Mouse (Mus musculus) heart, embryonic 12.5 days (tissue): ENCODE results near the gene Mafg. TPM values are rescaled to one million over a fixed set of nuclear protein-coding genes. Genes with fewer than 3 reads are reported as not detected.

Source experiments
- ATAC-seq: fragments of 200-750 bp; cut with Nextera tagmentation; 2 replicates; pipeline ENCODE4 v1.8.0; 2017; ENCODE audit warnings: moderate TSS enrichment, moderate library complexity; ENCODE audit not compliant: insufficient number of reproducible peaks, low FRiP score
- H3K27ac ChIP-seq: fragments of 300-500 bp; sonication (generic); 2 replicates; pipeline ENCODE4 v1.5.1; 2016; ENCODE audit warnings: mild to moderate bottlenecking, moderate library complexity; ENCODE audit not compliant: poor library complexity, severe bottlenecking
- H3K27me3 ChIP-seq: fragments of 300-500 bp; sonication (generic); replicated peaks from 2 replicates; pipeline ENCODE4 v1.6.1; 2016; ENCODE audit warnings: mild to moderate bottlenecking, moderate library complexity
- H3K36me3 ChIP-seq: fragments of 300-500 bp; sonication (generic); 2 replicates; pipeline ENCODE4 v1.6.1; 2016; ENCODE audit warnings: mild to moderate bottlenecking, moderate library complexity
- H3K4me1 ChIP-seq: fragments of 300-500 bp; sonication (generic); replicated peaks from 2 replicates; pipeline ENCODE4 v1.6.1; 2016; ENCODE audit warnings: mild to moderate bottlenecking
- H3K4me2 ChIP-seq: fragments of 300-500 bp; sonication (generic); 2 replicates; pipeline ENCODE4 v1.6.1; 2016; ENCODE audit warnings: mild to moderate bottlenecking, moderate library complexity
- H3K4me3 ChIP-seq: fragments of 300-500 bp; sonication (generic); 2 replicates; pipeline ENCODE4 v1.5.1; 2016; ENCODE audit warnings: mild to moderate bottlenecking
- H3K9ac ChIP-seq: fragments of 300-500 bp; sonication (generic); 2 replicates; pipeline ENCODE4 v1.6.1; 2016; ENCODE audit warnings: mild to moderate bottlenecking, moderate library complexity
- H3K9me3 ChIP-seq: fragments of 300-500 bp; sonication (generic); replicated peaks from 2 replicates; pipeline ENCODE4 v1.6.1; 2016; ENCODE audit warnings: mild to moderate bottlenecking, moderate library complexity
- whole genome bisulfite sequencing: fragments of 180-500 bp; shearing (Covaris S2); methylation state at CpG from one replicate; pipeline ENCODE4 v1.1.7; 2016; 5-methylcytosine and 5-hydroxymethylcytosine counted together
- polyA plus RNA-seq: library from polyadenylated mRNA; unstranded; fragments of >200 nt; fragmentation: Nextera tagmentation; extraction: Ambion mirVana; gene quantifications from 2 replicates; pipeline ENCODE4 v1.2.1, GENCODE M21; 2016

The Mafg gene
- polyA plus RNA-seq, 1 experiment from 2014 or later: 31.5 TPM

DNA sequence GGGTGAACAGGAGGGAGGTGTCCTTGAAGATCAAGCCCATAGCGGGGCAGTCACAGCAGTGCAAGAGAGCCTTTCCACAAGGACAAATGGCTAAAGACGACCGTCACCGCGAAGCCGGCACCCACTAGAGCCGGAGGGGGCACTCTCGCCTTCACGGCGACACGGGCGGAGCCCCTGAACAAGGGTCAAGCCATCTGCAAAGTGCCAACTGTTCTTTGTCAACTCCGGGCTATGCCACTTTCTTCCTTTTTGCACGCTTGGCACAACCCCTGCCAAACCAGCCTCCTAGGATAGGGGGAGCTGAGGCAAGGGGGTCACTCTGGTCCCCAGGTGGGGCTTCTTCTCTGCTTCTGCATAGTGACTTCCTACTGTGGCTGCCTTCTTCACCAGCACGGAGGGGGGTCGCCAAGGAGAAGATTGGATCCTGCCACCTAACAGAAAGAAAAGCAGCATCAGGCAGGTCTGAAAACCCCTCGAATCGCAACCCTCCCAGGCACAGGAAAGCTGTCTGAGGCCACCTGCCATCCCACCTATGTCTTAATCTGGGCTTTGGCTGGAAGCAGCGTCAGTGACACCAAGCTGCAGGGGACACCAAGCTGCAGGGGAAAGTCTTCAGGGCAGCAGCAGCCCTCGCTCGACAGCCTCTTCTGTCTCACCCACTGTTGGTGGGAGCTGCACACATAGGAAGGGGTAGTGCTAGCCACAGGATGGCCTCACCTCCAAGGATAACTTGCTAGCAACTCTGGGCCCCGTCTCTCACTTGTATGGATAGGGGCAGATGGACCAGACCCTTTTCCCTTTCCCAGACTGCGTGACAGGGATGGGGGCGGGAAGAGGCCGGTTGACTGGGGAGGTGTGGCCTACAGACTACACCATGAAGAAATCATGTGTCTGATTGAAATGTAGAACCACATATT is 14.5 kb downstream of the Mafg start:
- no peak overlapping the region for H3K27ac ChIP-seq
- WGBS: 93% methylated on average over 25 of the region's 25 CpGs

DNA sequence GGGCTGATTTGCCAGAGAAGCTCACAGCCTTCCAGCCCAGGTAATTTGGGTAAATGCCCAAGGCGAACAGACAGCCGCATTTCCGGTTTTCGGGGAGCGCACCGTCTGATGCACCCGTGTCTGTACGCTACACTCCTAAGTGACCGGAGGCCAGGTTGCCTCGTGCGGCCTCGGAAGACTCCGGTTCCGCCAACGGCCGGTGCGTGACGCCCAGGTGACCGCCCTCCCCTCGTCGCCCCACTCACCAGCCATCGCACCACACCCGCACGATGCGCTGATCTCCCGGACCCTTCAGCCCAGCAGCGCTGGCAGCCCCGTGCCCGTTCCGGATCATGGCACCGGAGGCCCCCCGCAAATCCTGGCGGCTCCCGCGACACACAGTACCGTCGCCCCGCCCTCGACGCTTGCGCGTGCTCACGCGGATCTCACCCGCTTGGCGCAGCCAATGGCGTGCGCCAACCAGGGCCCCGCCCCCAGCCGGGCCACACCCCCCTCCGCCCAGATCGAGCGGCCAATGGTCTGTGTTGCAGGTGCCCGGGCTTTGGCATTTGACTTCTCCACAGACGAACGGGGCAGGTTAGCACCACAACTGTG is 15.8 kb downstream of the Mafg start, which contains the start of gene Pcyt2:
Gene Pcyt2 (minus strand): TSS at position 418 of the 594 bp plus-strand sequence.
- H3K4me3 ChIP-seq: peak within 1 kb of the TSS; percentile 84
- peaks cover 70% of the 10 kb centered on the region for H3K36me3 ChIP-seq
- peak within 1 kb of the TSS; percentile 87 for H3K9ac ChIP-seq
- H3K27me3 ChIP-seq: no peaks in the 10 kb centered on the region
- WGBS: under 1% methylated on average over 56 of the region's 56 CpGs
- H3K4me2 ChIP-seq: peak within 1 kb of the TSS; percentile 89
- H3K4me1 ChIP-seq: peaks cover 27% of the 10 kb centered on the region
- H3K27ac ChIP-seq: peak within 1 kb of the TSS; percentile 75
- H3K9me3 ChIP-seq: no peaks in the 10 kb centered on the region
- peak; percentile 97 for ATAC-seq

More for the DNA sequence above, 14.5 kb downstream of the Mafg start:
- Histone ChIP-seq H3K4me2 (peak overlapping the region; percentile 89; the same call in 1 of the 2 replicates), H3K4me3 (no peak overlapping the region), H3K36me3 (peaks cover 62% of the 10 kb centered on the region), H3K27me3 (no peaks in the 10 kb centered on the region), H3K9ac (no peak overlapping the region; the same call in 1 of the 2 replicates), H3K4me1 (peaks cover 29% of the 10 kb centered on the region), H3K9me3 (no peaks in the 10 kb centered on the region)
- no peak for ATAC-seq

DNA sequence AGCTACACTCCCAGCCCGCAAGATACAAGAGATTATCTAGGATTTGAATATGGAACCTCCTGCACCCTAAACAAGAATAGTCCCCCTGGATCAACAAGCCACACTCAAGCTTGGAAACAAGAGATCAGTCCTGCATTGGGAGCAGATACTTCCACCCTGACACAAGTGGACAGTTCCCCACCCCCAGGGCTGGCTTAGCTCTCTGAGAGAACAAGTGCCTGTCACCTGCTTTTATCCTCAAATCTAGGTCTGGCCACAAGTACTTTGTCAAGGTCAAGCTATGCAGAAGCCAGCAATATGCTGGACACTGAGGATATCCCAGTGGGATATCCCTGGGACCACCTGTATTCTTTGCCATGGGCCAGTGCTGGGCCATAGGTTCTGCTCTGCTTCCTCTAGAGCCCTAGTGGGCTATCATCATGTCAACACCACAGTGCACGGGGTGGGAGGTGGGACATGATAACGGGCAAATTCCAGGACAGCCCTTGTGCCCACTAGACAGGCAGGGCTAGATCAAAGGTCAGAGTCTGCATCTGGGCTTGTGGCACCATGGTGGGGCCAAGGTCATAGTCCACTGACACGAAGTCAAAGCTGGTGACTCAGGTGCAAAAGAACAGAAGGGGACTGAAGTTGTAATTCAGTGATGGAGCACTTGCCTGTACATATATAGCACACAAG is 16.6 kb downstream of the Mafg start:
- ATAC-seq: no peak
- Histone ChIP-seq H3K9me3 (no peaks in the 10 kb centered on the region), H3K36me3 (peaks cover 70% of the 10 kb centered on the region), H3K27ac (peak overlapping the region; percentile 75; the same call in 1 of the 2 replicates), H3K27me3 (no peaks in the 10 kb centered on the region), H3K4me3 (peak overlapping the region; percentile 84), H3K4me1 (peaks cover 27% of the 10 kb centered on the region), H3K4me2 (peak overlapping the region; percentile 89), H3K9ac (peak overlapping the region; percentile 87)
- 28% methylated on average over 4 of the region's 4 CpGs for WGBS

DNA sequence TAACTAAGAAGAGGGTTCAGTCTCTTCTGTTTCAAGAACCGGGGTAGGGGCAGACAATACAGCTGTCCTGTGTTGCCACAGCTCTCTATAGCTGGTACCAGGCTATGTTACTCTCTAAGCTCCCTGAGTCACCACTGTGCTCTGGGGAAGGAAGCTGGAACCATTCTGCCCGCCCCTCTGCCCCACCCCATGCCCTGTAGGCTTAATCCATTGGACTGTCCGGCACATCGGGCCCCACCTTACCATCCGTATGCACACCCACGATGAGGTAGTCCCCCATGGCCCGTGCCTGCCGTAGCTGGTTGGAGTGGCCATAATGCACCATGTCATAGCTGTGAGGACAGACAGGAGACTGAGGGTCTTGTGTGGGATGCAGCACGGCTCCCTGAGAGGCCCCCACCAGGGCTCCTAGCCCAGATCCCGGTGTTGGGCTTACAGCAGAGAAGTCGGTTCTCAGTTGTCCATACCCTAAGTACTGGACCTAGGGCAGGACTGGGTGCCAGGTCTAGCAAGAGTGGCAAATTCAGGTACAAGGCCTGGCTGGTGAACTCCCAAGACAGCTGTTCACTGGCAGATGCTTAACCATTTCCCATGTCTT is 17.7 kb downstream of the Mafg start:
- 90% methylated on average over 11 of the region's 11 CpGs for WGBS
- H3K9ac ChIP-seq: peak overlapping the region; percentile 50; the same call in 1 of the 2 replicates
- ATAC-seq: no peak
- no peak overlapping the region for H3K27ac ChIP-seq
- H3K27me3 ChIP-seq: no peaks in the 10 kb centered on the region
- peaks cover 27% of the 10 kb centered on the region for H3K4me1 ChIP-seq
- no peaks in the 10 kb centered on the region for H3K9me3 ChIP-seq
- no peak overlapping the region for H3K4me3 ChIP-seq
- H3K4me2 ChIP-seq: no peak overlapping the region
- H3K36me3 ChIP-seq: peaks cover 71% of the 10 kb centered on the region

DNA sequence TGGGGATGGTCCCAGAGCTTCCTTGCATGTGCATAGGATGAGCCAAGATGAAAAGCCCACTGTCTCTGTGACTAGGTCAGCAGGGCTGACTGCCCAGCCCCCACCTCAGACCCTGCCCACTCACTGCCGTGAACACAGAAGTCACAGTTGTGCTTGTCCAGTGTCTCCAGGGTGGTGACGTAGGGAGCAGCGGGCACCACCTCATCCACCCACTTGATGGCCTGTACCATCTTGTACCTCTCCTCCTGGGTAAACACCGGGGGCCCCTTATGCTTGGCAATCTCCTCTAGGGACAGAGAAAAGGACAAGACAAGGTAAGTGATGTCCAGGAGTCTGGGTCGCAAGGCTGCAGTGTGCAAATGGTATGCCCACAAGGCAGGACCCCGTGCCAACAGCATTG is 18.2 kb downstream of the Mafg start:
- Histone ChIP-seq H3K9ac (no peak overlapping the region), H3K27me3 (no peaks in the 10 kb centered on the region), H3K4me1 (peaks cover 27% of the 10 kb centered on the region), H3K4me2 (no peak overlapping the region), H3K36me3 (peaks cover 71% of the 10 kb centered on the region), H3K27ac (no peak overlapping the region), H3K4me3 (no peak overlapping the region), H3K9me3 (no peaks in the 10 kb centered on the region)
- ATAC-seq: no peak
- WGBS: 95% methylated on average over 6 of the region's 6 CpGs

DNA sequence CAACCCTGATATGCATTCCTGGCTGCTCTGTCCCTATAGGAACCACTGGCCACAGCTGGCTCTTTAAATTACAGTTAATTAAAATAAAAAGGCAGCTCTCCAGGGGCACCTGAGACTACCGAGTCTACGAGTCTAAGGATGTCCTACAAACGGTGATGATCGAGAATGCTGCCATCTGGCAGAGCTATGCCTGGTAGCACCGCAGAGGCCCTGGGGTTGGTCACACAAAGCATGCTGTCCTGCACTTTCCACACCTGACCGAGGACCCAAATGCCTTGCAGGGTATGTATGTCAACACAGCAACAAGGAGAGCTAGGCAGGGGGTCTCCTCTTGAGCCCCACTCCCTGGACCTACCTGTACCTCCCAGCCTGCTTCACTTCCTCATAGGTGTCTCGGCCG is 19.4 kb downstream of the Mafg start:
- Histone ChIP-seq H3K4me3 (no peak overlapping the region), H3K4me1 (peaks cover 36% of the 10 kb centered on the region), H3K4me2 (no peak overlapping the region), H3K27me3 (no peaks in the 10 kb centered on the region; the same call in 1 of the 2 replicates), H3K9ac (no peak overlapping the region), H3K27ac (no peak overlapping the region), H3K9me3 (no peaks in the 10 kb centered on the region), H3K36me3 (peaks cover 67% of the 10 kb centered on the region)
- ATAC-seq: no peak
- WGBS: 83% methylated on average over 8 of the region's 8 CpGs

DNA sequence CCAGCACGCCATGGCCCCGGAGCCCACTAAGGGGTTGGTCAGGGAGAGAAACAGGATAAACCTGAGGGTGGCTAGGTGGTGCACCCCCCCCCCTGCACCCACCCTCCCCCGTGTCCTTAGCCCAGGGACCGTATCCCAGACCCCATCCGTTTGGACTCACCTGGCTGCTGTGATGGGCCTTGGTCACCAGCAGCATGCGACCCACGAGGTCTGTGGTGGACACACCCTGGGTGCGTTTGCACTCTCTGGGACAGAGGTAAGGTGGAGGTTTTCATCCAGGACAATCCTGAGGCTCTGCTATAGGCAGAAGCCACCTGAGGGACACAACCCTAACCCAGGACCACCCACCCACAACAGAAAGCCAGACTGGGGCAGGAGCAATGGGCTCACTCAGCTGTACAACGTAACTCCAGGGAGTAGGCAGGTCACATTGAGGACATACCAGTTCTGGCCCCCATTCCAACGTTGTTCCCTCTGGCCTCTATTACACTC is 19.9 kb downstream of the Mafg start:
- Histone ChIP-seq H3K9ac (no peak overlapping the region), H3K9me3 (no peaks in the 10 kb centered on the region), H3K27ac (no peak overlapping the region), H3K4me1 (peaks cover 41% of the 10 kb centered on the region), H3K4me3 (no peak overlapping the region), H3K27me3 (no peaks in the 10 kb centered on the region; the same call in 1 of the 2 replicates), H3K36me3 (peaks cover 63% of the 10 kb centered on the region), H3K4me2 (no peak overlapping the region)
- 86% methylated on average over 10 of the region's 10 CpGs for WGBS
- ATAC-seq: no peak

DNA sequence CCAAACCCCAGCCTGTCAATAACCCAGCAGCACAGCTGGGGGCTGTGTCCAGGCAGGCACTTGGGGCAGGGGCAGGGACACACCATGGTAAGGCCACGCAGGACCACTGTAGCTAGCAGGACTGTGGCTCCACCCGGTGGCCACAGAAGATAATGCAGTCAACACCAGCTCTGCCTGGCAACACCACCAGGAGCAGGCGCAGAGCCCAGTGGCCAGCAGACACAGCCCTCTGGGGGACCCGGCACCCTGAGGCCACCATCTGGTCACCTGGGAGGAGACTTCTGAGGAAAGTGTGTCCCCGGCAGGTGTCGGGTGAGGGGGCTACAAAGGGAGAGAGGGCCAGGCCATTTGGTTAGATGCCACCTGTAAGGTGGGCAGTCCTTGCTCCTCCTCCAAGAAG is 20.6 kb downstream of the Mafg start:
- Histone ChIP-seq H3K9ac (no peak overlapping the region), H3K27ac (no peak overlapping the region), H3K4me3 (no peak overlapping the region), H3K4me2 (no peak overlapping the region), H3K36me3 (peaks cover 58% of the 10 kb centered on the region), H3K4me1 (peaks cover 42% of the 10 kb centered on the region), H3K27me3 (no peaks in the 10 kb centered on the region; the same call in 1 of the 2 replicates), H3K9me3 (no peaks in the 10 kb centered on the region)
- no peak for ATAC-seq
- WGBS: 42% methylated on average over 6 of the region's 6 CpGs

DNA sequence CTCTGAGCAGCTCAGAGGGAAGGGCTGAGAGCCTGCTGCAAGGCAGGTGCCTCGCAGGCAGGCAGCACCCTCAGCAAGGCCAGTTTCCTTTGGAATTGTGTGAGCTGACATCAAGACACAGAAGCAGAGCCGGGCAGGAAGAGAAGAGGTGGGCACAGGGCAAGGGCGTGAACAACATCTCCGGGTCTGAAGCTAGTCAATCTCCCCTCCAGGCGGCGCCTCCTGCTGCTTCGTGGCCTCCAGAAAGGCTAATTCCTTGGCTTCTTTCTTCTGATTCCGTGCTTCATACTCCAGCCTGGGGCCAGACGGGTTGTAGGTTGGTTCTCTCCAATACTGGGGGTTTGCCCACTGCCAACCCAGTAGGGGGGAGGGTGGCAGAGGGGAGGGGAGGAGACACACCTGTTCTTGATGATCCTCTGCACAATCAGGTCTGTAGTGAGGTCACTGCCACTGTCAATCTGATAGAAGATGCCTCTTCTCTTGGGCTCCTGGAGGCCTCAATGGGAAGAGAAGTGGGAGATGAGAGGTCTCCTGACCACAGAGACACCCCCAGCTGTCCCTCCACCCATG is 22.8 kb downstream of the Mafg start:
- Histone ChIP-seq H3K27ac (no peak overlapping the region), H3K4me1 (peaks cover 39% of the 10 kb centered on the region), H3K4me2 (no peak overlapping the region), H3K9me3 (no peaks in the 10 kb centered on the region), H3K27me3 (no peaks in the 10 kb centered on the region; the same call in 1 of the 2 replicates), H3K9ac (no peak overlapping the region), H3K36me3 (peaks cover 70% of the 10 kb centered on the region), H3K4me3 (no peak overlapping the region)
- 83% methylated on average over 9 of the region's 9 CpGs for WGBS
- ATAC-seq: no peak

DNA sequence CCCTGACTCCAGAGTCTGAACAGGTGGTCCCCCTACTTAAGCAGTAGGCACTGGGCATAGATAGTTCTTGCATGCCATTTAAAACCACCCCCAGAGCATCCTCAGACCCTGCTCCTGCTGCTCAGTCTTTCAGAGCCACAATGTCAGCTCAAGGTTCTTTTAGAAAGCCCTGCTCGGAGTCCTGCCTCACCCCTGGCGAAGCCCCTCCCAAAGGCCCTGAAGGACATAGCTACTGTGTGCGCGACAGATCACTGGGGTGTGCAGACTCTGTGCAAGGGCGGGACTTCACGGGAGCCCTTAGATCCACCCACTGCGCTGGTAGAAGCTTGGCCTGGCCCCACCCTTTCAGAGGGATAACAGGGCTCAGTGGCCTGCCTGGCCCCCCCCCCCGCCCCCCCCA is 24.1 kb downstream of the Mafg start:
- peak overlapping the region; percentile 43; the same call in 1 of the 2 replicates for H3K4me3 ChIP-seq

More for the DNA sequence above, 24.1 kb downstream of the Mafg start:
- no peaks in the 10 kb centered on the region; the same call in 1 of the 2 replicates for H3K27me3 ChIP-seq
- H3K36me3 ChIP-seq: peaks cover 72% of the 10 kb centered on the region
- peak; percentile 66 for ATAC-seq
- H3K27ac ChIP-seq: peak overlapping the region; percentile 56
- no peaks in the 10 kb centered on the region for H3K9me3 ChIP-seq
- WGBS: 35% methylated on average over 8 of the region's 8 CpGs
- H3K9ac ChIP-seq: peak overlapping the region; percentile 70; the same call in 1 of the 2 replicates
- peaks cover 33% of the 10 kb centered on the region for H3K4me1 ChIP-seq
- H3K4me2 ChIP-seq: peak overlapping the region; percentile 70
